Mouse (Mus musculus): Measurements from ENCODE around the gene Denr. TPM values are rescaled to one million over a fixed set of nuclear protein-coding genes. Genes with fewer than 3 reads are reported as not detected.

Gene Denr
- total RNA-seq (2021) = 10 to 100 TPM; 77.3 to 80.0 TPM
- long read RNA-seq, experiment 1, transcript Denr-201 (8 exons, 2,339 nt) = major isoform, 26 of 52 reads
- long read RNA-seq, experiment 1, partial matches to known transcripts = 14 of 52 reads
- long read RNA-seq, experiment 1, other reads (novel, unspliced or antisense) = 11 of 52 reads
- long read RNA-seq, experiment 2, transcript Denr-201 (8 exons, 2,339 nt) = major isoform, 31 of 57 reads
- long read RNA-seq, experiment 2, partial matches to known transcripts = 17 of 57 reads
- long read RNA-seq, experiment 2, other reads (novel, unspliced or antisense) = 7 of 57 reads

DNA sequence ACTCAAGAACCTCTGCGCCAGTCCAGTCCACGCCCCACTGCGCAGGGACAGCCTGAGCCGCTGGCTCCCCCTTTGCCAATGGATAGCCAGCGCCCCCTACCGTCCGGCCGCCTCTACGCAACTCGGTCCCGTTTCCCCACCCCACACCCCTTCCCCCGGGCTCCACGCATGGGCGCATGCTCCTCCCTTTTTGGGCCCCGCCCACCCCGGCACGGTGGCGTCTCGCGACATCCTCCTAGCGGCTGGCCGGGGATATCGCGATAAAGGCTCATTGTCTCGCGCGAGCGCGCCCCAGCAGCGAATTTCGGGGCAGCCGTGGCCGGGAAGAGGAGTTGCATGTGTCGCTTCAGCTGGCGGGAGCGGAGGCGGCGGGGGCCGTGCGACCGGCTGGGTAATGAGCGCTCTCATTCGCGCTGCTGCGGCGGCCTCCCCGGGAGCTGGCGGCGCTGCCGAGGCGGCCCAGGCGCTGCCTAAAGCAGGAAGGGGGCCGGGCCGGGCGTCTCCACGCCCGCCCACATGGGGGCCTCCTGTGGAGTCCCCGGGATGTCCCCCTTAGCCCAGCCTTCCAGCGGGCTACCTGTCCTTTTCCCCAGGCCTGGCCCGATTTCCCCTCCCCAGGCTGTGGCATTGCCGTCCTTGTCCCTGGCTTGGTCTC lies at the start of gene Denr:
Denr (plus strand) TSS at position 200 of the 655 bp plus-strand sequence.
- peak; percentile 100 for DNase-seq (ENCODE audit: low spot score in 2 of 2)

DNA sequence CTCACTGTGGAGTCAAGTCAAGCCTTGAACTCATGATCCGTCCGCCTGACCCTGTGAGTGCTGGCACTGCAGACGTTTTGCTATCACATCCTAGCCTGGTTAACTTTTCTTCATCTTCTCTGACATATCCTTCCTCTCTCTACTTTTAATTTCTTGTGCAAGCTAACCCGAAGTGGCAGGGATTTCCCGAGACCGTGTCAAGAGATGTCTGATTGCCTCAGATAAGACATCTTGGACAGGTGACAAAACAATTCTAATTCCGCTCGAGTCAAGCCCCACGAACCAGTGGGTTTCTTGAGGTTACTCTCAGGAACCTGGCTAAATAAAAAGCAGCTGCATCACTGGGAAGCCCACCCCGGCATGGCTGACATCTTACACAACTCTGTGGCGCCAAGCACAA lies 48.2 kb upstream of the Denr start:
- no peak for DNase-seq (ENCODE audit: low spot score in 2 of 2)

DNA sequence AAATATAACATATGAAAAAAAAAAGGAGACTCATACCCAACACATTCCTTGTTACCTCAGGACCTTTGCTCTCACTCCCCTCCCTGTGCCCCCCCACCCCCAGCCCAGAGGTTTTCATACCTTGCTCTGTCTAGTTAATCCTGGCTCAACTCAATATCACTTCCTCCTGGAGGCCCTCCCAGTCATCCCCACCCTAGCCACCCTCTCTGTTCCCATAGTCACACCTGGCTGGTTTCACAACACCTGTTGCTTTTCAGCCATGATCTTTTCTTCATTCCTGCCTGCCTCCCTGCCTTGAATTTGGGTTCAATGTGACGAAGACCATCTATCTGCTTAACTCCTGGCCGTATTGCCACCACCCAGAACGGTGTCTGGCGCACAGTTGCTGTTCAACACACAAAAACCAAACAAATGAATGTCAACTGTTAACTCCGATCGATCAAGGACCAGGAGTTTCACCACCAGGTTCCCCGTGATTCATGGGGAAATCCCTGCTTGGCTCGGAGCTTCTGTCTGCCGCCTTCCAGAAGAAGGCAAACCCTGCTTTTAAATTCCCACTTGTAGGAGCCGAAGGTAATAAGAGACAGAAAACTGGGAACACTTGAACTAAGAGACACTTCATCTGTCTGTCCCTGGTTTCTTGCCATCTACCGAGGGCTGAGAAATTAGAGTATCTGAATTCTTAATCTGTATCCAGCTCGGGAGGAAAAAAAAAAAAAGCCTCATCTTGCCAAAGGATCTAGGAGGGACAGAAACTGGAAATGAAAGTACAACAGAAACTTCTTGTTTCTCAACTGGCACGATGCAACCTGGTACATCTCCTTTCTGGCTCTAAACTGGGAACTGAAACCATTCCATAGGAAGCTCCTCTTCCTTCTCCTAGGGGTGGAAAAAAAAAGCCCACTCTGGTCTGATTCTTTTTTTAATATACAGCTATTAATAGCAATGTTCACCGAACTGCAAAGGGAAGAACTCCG lies 44.3 kb upstream of the Denr start:
- DNase-seq (ENCODE audit: low spot score in 2 of 2) = no peak

DNA sequence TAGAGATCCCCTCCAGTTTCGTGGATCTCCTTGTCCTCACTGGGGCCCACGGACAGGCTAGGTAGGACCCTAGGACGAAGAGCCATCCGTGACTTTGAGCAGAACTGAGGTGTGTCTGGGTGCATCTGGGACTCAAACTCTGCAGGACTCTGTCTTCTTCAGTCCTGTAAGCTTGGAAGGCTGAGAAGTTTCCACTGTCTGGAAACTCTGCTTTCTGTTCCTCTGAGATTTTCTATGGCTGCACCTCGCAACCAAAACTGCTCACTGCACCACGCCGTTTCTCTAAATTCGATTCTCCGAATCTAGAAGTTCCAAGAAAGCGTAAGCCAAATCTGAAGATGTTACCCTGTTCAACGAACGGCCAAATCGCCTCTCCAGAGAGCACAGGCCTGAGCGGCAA lies 43.0 kb upstream of the Denr start:
- DNase-seq (ENCODE audit: low spot score in 2 of 2) = no peak

DNA sequence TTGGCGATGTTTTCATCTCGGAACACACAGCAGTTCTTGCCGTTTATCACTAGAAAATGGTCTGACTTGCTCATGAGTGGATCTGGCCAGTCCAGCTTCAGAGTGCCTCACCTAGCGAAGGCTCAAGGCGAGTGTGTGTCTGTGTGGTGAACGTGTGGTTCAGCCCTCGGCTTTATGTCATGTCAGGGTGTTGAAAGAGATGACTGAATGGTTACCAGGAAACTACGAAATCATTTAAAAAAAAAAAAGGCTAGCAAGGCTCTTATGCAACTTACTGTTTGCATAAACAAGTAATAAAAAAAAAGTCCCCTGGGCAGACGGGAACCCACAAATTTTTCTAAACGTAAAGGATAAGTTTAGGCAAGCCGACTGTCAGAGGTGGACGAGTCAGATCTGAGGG lies 41.6 kb upstream of the Denr start, which contains the start of gene Hcar2:
Hcar2 (minus strand) TSS at position 135 of the 400 bp plus-strand sequence.
- no peak for DNase-seq (ENCODE audit: low spot score in 2 of 2)

DNA sequence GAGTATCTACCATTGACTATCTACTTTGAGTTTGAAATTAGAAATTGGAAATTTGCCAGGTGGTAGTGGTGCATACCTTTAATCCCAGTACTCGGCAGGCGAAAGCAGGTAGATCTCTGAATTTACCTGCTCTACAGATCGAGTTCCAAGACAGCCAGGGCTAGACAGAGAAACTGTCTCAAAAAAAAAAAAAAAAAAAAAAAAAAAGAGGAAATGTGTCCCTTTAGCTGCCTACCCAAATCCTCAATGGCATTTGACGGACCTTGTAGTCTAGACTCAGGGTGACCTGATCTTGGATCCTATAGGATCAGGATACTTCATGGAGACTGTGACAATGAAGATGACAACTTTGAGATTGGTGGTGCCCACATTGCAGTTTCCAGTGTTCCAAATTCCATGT lies 40.5 kb upstream of the Denr start:
- DNase-seq (ENCODE audit: low spot score in 2 of 2) = no peak

DNA sequence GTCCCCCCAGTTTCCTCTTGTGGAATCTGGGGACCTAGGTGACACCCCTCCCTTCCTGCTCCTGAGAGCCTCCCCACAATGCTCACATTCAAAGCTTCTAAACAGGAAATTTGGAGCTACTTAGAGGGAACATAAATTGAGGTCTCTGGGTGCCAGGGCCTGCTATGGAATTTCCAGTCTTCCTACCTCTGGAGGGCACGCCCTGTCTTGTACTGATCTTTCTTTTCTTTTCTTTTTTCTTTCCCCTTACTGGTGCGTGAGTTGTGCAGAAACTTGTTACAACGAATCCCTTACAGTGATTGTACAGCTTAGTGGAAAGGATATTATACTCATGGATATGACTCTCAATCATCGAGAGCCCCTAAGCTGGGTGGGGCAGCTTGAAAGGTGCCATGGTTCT lies 37.4 kb upstream of the Denr start:
- DNase-seq (ENCODE audit: low spot score in 2 of 2) = no peak

DNA sequence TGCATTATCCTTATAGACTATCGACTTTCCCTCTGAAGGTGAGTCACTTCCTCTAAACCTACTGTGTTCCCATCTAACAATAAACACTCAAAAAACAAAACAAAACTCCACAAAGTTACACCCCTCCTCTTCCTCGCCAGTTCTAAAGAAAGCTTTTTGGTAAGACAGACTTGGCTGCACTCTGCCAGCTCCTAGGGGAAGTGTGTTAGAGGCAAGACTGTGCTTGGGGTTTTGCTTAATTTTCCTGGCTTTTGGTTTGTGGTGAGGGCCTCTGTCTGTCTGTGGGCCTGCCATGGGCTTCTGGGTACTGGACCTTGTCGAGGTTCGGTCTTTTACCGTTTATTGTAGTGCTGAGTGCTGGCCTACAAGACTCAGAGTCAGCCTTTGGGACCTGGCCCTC lies 32.8 kb upstream of the Denr start:
- DNase-seq (ENCODE audit: low spot score in 2 of 2) = no peak

DNA sequence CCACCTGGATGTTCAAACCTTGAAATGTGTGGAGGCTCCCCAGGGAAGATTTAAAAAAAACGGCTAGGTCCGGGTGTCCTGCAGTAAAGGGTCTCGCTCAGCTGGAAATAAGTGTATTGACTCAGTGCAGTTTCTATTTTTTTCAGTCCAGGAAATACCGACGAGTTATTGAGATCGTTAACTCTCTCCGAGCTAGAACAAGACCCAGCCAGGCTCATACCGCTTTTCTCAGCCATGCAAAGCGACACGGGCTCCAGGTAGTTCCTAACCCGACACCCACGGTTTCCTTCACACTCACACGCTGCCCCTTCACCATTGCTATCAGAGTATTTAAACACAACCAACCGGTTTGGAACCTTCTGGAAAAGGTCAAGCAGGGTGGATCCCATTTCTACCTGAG lies 28.9 kb upstream of the Denr start:
- no peak for DNase-seq (ENCODE audit: low spot score in 2 of 2)

DNA sequence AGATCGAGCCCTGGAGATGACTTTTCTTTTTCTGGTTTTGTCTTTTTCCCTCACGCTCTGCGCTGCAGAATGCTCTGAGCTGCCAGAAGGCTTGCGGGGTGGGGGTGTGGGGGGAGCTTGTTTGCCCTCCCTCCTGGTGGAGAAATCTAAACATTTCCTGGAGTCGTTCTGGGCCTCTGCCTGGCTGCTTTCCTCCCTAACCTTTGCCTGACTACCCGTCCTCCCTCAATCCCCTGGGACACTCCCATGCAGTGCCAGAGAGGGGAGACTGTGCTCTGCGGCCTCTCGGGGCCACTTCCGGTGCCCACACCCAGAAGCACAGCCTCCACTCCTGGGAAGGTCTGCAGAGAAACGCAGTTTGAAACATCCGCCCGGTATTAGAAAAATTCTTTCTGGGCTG lies 27.0 kb upstream of the Denr start, which contains the start of gene Hcar1:
Hcar1 (minus strand) TSS at position 93 of the 400 bp plus-strand sequence.
- no peak for DNase-seq (ENCODE audit: low spot score in 2 of 2)

DNA sequence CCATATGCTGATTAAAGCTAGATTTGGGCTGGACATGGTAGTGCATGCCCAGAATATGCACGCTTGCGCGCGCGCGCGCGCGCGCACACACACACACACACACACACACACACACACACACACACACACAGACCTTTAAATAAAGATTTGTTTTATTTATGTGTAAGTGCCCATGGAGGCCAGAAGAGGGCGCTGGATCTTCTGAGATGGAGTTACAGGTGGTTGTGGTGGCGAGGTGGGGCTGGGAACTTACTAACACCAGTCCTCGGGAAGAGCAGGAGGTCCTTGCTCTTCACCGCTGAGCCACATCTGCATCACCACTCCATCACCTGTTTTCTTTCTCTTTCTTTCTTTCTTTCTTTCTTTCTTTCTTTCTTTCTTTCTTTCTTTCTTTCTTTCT lies 26.2 kb upstream of the Denr start:
- DNase-seq (ENCODE audit: low spot score in 2 of 2) = no peak

DNA sequence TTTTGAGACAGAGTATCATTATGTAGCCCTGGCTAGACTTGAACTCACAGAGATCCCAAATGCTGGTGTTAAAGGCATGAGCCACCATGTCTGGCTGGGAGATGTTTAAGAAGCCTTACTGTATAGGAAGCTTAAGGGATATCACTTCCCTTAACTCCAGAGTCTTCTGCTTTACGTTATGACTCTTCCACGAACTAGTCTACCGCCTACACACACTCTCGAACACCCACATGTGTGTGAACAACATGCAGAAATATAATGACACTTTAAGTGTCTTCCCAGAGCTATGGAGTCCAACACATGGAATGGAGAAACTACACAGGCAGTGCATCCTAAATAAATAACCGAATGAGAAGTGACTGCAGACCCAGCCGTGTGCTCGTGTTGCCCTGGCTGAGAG lies 23.1 kb upstream of the Denr start:
- no peak for DNase-seq (ENCODE audit: low spot score in 2 of 2)

DNA sequence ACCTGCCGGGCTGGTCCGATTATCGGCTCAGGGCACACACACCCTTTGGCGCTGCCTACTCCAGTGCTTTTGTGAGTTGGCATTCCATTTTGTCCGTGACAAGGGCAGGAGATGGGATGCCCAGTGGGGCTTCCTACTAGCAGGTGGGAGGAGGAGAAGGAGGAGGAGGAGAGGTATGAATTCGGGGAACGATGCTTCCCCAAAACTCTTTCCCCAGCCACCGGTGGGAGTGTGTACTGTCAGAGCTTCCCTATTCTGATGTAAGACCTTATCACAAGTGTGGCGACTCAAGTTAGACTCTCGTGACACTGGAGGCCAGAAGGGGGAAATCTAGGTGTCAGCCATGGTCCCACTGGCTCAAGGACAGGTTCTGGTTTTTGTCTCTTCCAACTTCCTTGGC lies 22.6 kb upstream of the Denr start:
- no peak for DNase-seq (ENCODE audit: low spot score in 2 of 2)

DNA sequence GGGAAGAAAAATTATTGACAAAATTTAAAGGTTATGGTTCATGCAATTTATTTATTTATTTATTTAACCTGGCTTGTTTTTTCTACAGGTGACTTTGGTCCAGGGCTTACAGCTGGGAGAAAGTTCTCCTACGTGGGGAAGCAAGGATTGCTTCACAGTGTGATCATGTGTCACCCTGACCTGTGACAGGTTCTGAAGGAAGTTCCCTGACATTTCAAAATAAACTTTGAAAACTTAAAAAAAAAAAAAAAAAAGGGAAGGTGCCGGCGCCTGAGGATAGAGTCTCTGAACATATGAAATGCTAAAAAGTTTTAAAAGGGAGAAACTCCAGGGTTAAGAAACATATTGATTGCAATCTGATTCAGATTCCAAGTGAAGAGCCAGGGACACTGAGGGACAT lies 20.6 kb upstream of the Denr start:
- DNase-seq (ENCODE audit: low spot score in 2 of 2) = no peak

DNA sequence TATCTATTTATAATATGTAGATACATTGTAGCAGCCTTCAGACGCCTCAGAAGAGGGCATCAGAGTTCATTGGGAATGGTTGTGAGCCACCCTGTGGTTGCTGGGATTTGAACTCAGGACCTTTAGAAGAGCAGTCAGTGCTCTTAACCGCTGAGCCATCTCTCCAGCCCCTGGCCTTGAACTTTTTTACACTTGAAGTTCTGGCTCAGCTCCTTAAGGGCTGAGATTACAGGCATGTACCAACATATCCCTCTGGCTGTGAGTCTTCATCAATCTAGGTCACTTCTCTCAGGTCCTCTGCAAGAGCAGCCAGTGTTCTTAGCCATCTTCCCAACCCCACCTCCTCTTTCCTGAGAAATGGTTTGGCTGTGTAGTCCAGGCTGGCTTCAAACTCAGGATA lies 16.7 kb upstream of the Denr start:
- no peak for DNase-seq (ENCODE audit: low spot score in 2 of 2)

DNA sequence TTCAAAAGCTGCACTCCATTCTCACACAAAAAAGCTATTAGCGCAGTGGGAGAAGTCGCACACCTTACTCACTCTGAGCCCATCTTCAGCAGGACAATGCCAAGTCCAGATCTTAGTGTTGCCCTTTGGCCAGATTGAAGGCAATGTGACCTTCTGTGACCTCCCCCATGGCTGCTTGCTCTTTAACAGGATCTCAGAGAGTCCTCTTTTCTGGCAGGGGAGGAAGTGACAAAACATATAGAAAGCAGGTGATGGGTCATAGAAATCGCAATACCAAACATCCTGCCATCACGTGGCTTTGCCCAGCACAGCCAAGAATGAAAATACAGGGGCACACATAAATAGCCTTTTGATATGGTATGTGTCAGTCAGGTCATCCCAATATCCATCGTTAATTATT lies 16.0 kb upstream of the Denr start:
- no peak for DNase-seq (ENCODE audit: low spot score in 2 of 2)

DNA sequence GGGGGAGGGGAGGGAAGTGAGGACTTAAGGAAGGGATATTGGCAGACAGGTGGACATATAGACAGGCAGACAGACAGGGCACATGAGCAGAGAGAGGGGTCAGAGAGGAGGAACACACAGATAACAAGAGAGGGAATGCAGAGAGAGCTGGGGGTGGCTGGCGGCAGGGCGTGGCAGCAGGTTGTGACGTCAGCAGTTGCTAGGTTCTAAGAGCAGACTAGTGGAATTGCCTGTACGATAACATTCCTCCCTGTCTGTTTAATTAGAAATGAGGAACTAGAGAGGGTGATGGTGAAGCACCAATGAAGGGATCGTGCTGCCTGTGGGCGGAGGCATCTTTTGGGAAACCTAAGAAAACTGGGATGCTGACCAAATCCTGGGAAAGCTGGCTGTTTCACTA lies 15.3 kb upstream of the Denr start:
- DNase-seq (ENCODE audit: low spot score in 2 of 2) = no peak

DNA sequence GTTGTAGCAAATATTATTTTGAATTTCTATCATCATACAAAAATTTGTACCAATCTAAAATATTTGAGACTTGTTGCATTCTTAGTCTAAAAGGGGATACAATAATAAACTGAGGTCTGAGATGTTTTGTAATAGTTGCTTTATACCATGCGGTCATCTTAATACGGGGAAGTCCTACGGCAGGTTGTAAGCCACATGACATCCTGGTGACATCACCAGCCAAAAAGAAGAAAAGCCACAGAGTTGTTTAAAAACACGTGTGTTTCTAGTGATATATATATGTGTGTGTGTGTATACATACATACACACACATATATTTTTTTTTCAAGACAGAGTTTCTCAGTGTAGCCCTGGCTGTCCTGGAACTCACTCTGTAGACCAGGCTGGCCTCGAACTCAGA lies 13.5 kb upstream of the Denr start:
- DNase-seq (ENCODE audit: low spot score in 2 of 2) = no peak

DNA sequence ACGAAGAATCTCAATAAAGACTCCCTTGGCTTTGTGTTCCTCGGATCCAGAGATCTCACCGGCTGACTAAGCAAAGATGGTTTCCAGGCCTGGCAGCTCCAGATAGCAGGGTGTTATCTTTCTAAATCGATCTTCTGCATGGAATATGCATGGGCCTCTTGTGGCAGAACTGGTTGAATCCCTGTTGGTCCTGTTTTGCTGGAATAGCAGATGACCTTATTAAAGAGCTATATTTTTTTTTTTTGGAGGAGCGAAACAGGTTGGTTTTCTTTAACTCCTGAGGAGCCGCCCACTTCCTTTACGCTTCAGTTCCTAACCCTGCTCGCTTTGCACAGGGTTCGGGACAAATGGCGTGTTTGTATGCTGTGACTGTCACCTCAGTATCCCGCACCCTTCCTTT lies 10.6 kb upstream of the Denr start:
- DNase-seq (ENCODE audit: low spot score in 2 of 2) = no peak

DNA sequence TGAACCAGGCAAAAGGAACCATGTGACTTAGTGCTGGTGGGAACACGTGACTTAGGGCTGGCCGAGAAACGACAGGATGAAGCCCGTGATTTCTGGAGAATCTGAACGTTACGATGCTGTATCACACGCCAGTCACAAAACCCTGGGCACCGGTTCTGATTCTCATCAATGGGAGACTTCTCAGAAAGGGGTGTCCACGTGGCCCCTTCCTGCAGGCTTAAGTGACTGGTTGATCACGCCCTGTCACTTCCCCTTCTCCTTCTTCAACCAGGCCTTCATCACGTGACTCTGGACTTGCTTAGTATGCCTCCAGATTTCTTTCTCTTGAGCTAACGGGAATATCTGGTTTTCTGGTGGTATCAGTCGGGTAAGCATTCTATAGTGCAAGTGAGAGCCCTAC lies 9.6 kb upstream of the Denr start:
- DNase-seq (ENCODE audit: low spot score in 2 of 2) = no peak

DNA sequence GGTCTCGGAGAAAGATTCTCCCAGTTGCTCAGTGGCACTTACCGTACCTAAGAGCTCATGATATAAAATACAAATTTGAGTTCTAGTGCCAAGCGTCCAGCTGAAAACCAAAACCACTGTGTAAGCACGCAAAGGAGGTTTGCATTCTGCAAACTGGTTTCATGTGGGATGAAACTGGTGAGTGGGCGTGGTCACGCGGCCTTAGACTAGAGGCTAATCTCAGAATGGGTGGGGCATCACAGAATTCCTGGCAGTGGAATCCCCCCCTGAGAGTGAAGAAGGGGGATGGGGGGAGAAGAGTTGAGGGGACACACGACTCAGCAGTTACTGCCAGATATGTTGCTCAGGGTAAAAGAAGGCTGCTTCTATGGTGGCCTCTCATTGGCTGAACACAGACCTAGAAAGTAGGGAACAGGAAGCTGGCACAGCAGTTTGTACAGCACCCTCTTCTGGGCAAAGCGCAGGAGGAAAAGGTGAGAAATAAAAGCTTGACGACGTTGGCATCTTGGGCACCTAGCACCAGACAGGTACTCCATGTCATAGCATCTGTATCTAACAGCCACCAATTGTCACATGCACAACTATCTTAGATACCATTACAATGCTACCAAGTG lies 2.8 kb upstream of the Denr start:
- DNase-seq (ENCODE audit: low spot score in 2 of 2) = no peak
